Mouse (Mus musculus) A20 (cell line): Measurements from ENCODE around the gene Adck1.
A peak's percentile ranks its signal among the peaks of the same experiment; 100 is the strongest.

Experiments used
- DNase-seq: peaks from one replicate; pipeline ENCODE4 v3.0.0-alpha.2; 2011; ENCODE audit warnings: low read depth, low spot score

The Adck1 gene

DNA sequence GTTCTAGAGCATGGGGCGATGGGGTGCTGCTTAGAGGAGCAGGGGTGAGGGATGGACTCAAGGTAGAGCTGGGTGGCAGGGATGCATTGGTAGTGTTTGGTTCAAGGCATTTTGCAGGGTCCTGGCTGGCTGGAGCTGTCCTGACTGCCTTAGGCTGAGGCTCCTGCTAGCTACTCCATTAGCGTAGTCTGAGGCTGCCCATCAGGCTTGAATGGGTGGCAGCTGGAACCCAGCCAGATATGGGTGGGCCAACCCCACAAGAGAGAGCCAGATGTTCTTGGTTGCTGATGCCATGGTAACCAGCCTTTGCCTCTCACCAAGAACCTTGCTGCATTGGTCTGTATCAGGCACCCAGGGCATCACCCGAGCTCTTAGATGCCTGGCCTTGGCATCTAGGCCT is 66.6 kb downstream of the Adck1 start:
- no peak for DNase-seq

DNA sequence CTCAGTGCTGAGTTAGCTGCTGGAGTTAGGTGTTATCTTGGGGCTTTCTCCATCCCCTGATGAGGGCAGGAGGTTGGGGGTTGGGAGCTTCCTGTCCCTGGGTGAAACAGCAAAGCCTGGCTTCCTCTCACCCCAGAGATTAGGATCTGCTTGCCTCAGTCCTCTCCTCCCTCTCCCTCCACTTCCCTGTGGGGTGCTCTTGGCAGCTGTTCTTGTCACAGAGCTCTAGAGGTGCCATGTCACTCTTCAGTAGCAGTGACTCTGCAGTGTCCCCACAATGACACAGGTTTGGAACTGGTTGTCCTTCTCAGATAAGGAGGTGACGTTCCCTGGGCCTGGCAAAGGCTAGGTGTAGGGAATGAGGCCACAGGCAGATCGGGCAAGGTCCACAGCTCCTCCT is 68.4 kb downstream of the Adck1 start:
- DNase-seq = no peak

DNA sequence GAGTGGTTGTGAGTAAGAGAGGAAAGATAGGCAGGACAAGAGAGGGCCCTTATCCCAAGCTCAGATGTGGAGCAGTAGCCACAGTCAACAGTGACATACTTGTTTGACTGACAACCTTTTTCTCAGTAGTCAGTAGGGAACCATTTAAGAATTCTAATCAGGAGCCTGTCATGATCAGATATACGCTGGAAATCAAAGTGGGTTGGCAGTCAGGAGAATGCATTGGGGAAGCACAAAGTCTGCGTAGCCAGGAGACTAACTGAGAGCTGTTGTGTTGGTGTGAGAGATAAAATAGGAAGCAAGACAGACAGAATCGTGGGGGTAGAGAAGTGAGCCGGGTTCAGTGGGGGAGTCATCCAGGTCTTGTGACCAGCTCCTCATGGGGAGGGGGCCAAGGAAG is 71.9 kb downstream of the Adck1 start:
- no peak for DNase-seq

GRCm38 (mm10) chr12:88433171-88433570 is 72.8 kb downstream of the Adck1 start:
- DNase-seq = no peak

GRCm38 (mm10) chr12:88436962-88437750 is 76.8 kb downstream of the Adck1 start:
- DNase-seq = peak; percentile 82

- DNase-seq = no peak
Observed at GRCm38 (mm10) chr12:88441922-88442809, 81.8 kb downstream of the Adck1 start.

DNA sequence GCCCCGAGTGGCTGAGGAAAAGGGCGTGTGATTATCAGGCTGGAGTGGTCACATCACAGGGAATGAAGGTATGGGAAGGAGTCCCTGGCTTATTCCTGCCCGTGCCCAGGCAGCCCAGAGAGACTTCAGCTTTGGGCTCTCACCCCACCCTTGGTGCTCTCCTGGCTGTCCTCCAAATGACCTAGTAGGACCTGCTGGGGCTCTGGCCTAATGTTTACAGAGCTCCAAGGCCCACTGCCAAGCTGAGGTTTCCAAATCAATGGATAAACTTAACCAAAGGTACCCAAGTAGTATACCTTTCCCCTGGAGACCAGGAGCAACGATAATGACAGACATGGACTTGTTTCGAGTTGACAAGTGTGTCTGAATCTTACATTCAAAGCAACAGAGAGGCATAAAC is 83.7 kb downstream of the Adck1 start:
- no peak for DNase-seq

DNA sequence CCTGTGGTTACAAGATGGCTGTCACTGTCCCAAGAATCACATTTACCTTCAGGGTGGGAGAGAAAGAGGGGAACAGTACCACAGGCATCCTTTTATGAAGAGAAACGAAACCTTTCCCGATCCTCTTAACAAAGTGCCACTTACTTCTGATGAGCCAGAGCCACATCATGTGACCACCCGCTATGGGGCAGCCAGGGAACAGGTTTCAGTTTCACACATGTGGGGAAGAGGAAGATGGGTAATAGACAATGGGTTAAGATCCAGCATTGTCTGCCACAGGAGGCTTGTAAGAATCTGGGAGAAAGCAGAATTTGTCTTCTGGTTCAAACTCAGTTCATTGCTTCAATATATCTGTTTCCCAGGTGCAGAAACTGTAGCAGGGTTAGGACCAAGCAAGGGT is 85.1 kb downstream of the Adck1 start:
- DNase-seq = peak; percentile 20

DNA sequence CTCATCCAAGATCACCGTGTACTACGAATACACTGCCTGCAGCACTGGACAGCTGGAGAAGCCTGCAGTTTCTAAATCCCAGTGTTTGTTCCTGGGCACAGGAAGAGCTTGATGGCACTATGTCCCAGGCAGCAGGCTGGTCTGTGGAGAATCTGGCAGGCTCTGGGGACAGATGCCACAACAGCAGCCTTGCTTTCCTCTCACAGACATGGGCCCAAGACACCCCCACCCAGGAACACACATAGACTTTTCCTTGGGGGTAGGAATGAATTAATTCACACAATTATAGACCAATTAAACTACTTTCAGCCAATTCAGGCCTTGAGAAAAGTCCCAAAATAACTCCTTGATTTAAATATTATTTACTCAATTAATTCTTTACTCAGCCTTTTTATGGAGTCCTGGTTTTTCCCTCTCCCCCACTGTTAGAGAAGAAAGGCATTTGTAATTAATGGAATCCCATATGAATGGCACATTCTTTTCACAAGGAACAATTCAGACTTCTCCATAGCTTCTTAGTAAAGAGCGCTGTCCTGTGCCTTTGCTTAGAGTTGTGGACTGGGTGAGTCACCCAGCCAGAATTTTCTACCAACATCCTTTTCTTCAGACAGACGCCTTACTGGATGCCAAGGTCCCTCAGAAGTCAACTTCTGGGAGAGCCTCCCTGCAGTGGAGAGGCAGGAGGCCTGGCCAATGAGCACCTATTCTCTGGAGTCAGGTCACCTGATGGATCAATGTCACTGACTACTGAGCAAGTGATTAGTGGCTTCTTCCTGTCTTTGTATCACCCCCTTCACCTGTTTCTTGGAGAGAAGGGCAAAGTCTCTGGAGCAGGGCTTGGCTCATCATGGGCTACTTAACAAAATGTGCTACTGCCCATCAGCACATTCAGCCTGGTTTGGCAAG is 90.6 kb downstream of the Adck1 start:
- DNase-seq = no peak

DNA sequence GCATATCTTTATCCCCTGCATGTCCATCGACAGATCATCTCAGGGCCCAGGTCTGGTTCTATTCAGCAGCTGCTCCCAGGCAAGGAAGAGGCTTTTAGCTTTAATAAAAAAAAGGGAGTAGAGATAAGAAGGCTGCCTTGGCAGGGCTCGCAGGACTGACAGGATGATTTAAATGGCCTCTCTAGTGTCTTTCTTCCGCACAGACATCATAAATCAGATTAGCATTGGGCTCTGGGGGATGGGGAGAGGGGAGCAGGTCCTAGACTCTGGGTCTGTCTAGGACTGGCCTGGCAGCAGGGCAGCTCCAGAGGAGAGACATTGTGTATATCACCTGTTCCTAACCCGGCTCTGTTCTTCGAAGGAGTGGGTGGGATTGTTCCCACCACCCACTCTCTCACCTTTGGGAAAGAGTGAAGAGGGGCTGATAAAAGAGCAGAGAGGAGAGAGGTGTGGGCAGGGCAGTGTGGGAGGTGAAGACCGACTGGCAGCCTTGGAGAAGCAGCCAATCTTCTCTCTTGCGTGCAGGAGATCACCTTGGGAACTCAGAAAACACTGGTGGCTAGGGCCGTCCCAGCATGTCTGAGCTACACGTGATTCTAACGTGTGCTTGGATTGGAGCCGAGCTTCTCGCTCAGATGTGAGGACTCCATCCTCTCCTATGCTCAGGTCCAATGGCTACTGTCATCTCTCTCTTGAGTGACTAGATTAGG is 94.5 kb downstream of the Adck1 start:
- DNase-seq = no peak

DNA sequence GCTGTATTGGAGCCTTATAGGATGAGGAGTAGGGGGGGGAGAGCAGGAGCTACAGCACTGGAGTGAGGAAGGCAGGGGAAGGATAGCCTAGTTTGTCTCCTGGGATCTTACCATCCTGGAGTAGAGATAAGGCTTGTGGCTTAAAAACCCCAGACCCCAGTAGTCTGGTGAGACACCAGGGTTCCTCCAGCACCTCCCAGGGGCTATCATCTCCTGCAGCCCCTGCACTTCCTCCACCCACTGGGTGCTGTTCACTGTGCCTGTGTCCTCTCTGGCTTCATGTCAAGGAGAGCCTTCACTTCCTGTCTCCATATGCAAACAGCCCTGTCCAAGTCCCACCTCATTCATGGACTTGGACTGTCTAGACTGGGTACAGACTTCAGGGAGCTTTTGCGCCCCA is 96.7 kb downstream of the Adck1 start:
- no peak for DNase-seq

- DNase-seq = no peak
Observed at GRCm38 (mm10) chr12:88458936-88459335, 98.6 kb downstream of the Adck1 start.

- DNase-seq = no peak
Observed at GRCm38 (mm10) chr12:88459461-88459860, 99.1 kb downstream of the Adck1 start.

- no peak for DNase-seq
Observed at GRCm38 (mm10) chr12:88461026-88461425, 100.7 kb downstream of the Adck1 start.

GRCm38 (mm10) chr12:88463588-88464290 is 103.4 kb downstream of the Adck1 start:
- no peak for DNase-seq

DNA sequence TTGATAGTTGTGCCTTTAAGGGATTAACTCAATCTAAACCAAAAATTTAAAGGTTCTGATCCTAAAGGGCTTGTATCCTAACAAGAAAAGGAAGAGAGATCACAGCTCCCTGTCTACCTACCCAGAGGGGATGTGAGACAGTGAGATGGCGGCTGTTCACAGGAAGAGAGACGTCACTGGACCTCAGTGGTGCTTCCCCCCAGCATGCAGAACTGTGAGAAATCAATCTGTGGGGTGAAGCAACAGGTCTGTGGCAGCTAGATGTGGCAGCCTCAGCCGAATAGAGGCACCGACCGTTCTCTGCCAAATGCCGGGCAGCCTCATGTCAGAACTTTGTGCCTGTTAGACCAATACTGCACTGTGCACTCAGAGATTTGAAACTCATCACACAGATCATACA is 106.4 kb downstream of the Adck1 start:
- DNase-seq = peak; percentile 24

- no peak for DNase-seq
Observed at GRCm38 (mm10) chr12:88467257-88467656, 106.9 kb downstream of the Adck1 start.

DNA sequence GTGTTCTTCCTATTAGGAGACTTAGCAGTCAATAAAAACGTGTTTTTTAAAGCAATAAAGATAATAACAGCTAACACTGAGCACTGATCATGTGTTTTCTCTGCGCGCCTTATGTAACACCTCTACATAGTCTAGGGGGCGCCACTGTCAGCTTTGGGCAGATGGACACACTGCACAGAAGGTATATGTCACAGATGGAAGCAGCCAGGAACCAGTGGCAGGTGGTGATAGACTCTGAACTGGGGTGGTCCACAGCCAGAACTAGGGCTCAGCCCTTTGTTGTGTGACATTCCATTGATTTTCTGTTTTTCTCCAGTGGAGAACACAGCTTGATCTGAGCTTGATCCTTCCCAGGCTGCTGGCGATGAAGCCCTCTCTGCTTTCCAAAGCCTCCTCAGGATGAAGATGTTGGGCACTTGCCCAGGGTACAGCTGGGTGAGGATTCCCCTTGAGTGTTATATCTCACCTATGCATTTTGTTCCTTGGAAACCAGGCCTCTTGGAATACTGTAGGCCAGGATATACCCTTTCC is 107.6 kb downstream of the Adck1 start:
- DNase-seq = peak; percentile 29

DNA sequence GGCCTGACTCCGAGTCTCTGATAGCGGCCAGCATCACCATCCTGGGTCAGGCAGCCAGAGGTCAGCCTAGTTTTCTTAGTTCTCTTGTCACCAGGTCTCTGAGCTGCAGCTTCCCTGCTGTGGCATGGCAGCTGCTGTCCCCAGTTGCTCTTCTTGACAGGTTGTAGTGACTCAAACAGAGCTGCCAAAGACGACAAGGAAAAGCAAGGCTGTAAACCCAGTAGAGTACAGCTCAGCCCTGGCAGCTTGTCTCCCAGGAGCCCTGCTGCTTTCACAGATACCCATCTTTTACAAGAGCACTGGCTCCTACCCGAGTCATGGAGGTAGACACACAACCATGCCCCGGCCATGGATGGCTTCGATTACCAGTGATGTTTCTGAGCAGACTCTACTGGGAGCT is 108.3 kb downstream of the Adck1 start:
- DNase-seq = no peak

DNA sequence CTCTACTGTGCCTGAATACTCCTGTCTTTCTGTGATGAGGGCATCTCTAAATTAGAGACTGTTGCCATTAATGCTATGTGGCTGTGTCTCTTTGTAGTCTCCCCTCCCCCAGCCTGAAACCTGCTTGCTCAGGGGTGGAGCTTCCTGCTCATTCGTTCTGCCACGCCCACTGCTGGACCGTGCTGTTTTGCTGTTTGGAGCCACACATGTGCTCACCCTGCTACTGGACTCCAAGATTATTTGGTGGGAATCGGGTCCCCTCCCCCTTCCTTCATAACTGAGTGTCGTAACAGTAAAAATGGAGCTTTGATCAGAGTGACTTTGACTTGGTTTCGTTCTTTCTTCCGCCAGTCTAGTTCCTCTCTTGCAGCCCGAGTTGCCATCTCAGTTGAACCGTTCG is 111.5 kb downstream of the Adck1 start:
- DNase-seq = peak; percentile 81
